Mouse (Mus musculus) midbrain, embryonic 13.5 days (tissue): ENCODE measurements around the gene Trappc6a. TPM values are rescaled to one million over a fixed set of nuclear protein-coding genes. Genes with fewer than 3 reads are reported as not detected.
A peak's percentile ranks its signal among the peaks of the same experiment; 100 is the strongest.

Experiments
- ATAC-seq: fragments of 200-750 bp; cut with Nextera tagmentation; 2 replicates; pipeline ENCODE4 v1.8.0; 2017; ENCODE audit warnings: mild to moderate bottlenecking, moderate TSS enrichment, moderate library complexity
- H3K27ac ChIP-seq: fragments of 300-500 bp; sonication (generic); 2 replicates; pipeline ENCODE4 v1.5.1; 2015; ENCODE audit warnings: inconsistent platforms, mild to moderate bottlenecking, moderate library complexity
- H3K27me3 ChIP-seq: fragments of 300-500 bp; sonication (generic); 2 replicates; pipeline ENCODE4 v1.6.1; 2015; ENCODE audit warnings: mild to moderate bottlenecking, inconsistent platforms
- H3K36me3 ChIP-seq: fragments of 300-500 bp; sonication (generic); 2 replicates; pipeline ENCODE4 v1.6.1; 2015; ENCODE audit warnings: mild to moderate bottlenecking, inconsistent platforms
- H3K4me1 ChIP-seq: fragments of 300-500 bp; sonication (generic); replicated peaks from 2 replicates; pipeline ENCODE4 v1.6.1; 2015; ENCODE audit warnings: inconsistent platforms
- H3K4me2 ChIP-seq: fragments of 300-500 bp; sonication (generic); replicated peaks from 2 replicates; pipeline ENCODE4 v1.6.1; 2015; ENCODE audit warnings: moderate library complexity, mild to moderate bottlenecking, inconsistent platforms
- H3K4me3 ChIP-seq: fragments of 300-500 bp; sonication (generic); replicated peaks from 2 replicates; pipeline ENCODE4 v1.5.1; 2015; ENCODE audit warnings: mild to moderate bottlenecking, inconsistent platforms
- H3K9ac ChIP-seq: fragments of 300-500 bp; sonication (generic); replicated peaks from 2 replicates; pipeline ENCODE4 v1.6.1; 2015; ENCODE audit warnings: mild to moderate bottlenecking, inconsistent platforms
- H3K9me3 ChIP-seq: fragments of 300-500 bp; sonication (generic); 2 replicates; pipeline ENCODE4 v1.6.1; 2016; ENCODE audit warnings: mild to moderate bottlenecking, inconsistent platforms
- WGBS: fragments of 180-500 bp; shearing (Covaris S2); methylation state at CpG from one replicate; pipeline ENCODE4 v1.1.7; 2015; 5-methylcytosine and 5-hydroxymethylcytosine counted together
- polyA plus RNA-seq: library from polyadenylated mRNA; unstranded; fragments of >200 nt; fragmentation: Nextera tagmentation; extraction: Ambion mirVana; gene quantifications from 2 replicates; pipeline ENCODE4 v1.2.1, GENCODE M21; 2015

Gene Trappc6a
- 36.6 and 43.3 TPM in 2 replicates for polyA plus RNA-seq

DNA sequence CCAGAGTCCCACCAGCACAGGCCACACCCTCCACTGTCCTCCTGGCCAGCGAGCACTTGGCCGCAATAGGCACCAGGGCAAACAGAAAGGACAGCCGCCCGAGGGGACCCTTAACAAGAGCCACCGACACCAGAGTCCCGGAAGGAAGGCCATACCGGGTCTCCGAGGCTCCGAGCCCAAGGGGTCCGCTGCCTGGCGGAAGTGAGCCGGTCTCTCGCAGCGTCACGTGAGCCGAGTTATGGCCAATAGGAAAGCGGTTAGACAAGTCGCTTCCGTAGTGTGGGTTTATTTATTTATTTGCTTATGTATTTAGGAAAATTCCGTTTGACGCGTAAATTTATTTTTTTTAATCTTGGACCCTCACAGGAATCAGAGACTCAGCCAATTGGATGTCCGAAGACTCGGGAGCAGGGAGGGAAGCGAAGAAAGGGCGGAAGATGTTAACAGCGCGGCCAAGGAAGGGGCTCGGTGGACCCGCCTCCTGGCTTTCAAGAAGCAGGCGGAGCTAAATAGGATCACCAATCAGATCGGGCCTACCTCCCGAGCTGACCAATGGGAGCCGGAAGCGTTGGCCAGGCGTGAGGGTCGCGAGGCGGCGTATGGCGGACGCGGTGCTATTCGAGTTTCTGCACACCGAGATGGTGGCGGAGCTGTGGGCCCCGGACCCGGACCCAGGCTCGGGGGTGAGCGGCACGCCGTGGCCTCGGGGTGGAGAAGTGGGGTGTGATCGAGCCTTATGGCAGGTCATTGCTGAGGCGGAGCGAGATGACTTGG, at the start of gene Trappc6a, which contains the start of gene Bloc1s3:
Gene Trappc6a, plus strand, starts transcription at position 246 of the 774 bp plus-strand sequence.
Gene Bloc1s3, minus strand, starts transcription at position 218 of the 774 bp plus-strand sequence.
- Histone ChIP-seq H3K9me3 (no peaks in the 10 kb centered on the region), H3K9ac (peak within 1 kb of the TSS; percentile 88), H3K4me3 (peak within 1 kb of the TSS; percentile 70), H3K27ac (peak within 1 kb of the TSS; percentile 84), H3K27me3 (no peaks in the 10 kb centered on the region), H3K36me3 (no peaks in the 10 kb centered on the region), H3K4me1 (peaks cover 28% of the 10 kb centered on the region), H3K4me2 (peak within 1 kb of the TSS; percentile 77)
- WGBS, result under 1% methylated on average over 56 of the region's 56 CpGs
- peak; percentile 95 for ATAC-seq

DNA sequence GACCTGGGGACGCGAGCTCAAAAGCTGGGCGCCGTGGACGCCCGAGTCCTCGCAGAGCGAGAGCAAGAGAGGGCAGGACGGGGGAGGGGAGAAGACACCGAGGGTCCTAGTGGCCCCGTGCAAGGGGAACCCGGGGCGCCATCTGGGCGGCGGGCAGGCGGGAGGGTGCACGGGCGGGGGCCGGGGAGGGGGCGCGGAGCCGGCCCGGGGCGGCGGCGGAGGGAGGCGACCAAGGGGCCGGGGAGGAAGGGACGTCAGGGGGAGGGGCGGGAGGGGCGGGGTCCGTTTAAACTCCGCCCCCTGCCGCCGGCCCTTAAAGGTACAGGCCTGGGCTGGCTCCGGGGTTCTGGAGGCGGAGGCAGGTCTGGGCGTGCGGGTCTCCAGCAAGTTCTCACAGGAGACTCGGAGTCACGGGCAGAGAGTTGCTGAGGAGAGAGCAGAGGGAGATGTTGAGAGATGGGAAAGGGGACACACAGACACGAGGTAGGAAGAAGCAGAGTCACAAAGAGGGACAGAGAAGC, 49.5 kb upstream of the Trappc6a start, which contains the start of gene Mark4:
Gene Mark4, minus strand, starts transcription at position 231 of the 521 bp plus-strand sequence.
- Histone ChIP-seq H3K4me1 (peaks cover 32% of the 10 kb centered on the region), H3K4me2 (peak within 1 kb of the TSS; percentile 98), H3K27ac (peak within 1 kb of the TSS; percentile 83), H3K4me3 (peak within 1 kb of the TSS; percentile 92), H3K9ac (peak within 1 kb of the TSS; percentile 95), H3K9me3 (no peaks in the 10 kb centered on the region), H3K27me3 (0 out of 2 replicates have a peak, but pooled peaks cover 8% of the 10 kb centered on the region), H3K36me3 (peaks cover 13% of the 10 kb centered on the region)
- peak; percentile 84 for ATAC-seq
- under 1% methylated on average over 32 of the region's 42 CpGs for WGBS

DNA sequence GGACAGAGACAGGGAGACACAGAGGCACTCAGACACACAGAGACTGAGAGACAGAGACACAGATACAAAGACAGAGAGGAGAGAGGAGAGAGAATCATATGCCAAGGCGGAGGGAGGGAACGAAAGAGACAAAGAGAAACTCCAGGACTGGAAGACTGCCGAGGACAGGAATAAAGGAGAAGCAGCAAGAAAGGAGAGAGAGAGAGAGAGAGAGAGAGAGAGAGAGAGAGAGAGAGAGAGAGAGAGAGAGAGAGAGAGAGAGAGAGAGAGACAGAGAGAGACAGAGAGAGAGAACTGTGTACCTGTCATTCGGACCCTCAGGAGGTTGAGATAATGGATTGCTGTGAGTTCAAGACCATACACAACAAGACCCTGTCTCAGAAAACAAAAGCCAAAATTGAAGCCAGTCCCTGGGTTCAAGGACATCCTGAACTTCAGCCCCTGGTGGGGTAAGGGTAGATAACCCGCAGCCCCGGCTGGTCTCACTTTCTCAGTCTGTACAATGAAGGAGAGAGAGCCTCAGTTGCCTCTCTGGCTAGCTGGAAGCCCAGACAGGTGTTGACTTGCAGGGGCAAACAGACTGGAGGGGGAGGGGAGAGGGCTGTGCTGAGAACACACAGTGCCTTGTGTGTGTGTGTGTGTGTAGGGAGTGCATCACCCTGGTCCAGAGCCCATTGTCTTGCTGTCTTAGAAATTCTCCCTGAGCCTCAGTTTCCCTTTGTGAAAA, 48.9 kb upstream of the Trappc6a start:
- Histone ChIP-seq H3K9me3 (no peaks in the 10 kb centered on the region), H3K4me2 (peak overlapping the region; percentile 98), H3K9ac (peak overlapping the region; percentile 95), H3K27ac (peak overlapping the region; percentile 83), H3K36me3 (peaks cover 10% of the 10 kb centered on the region), H3K4me1 (peaks cover 32% of the 10 kb centered on the region), H3K4me3 (peak overlapping the region; percentile 92), H3K27me3 (peaks cover 10% of the 10 kb centered on the region; the same call in 1 of the 2 replicates)
- ATAC-seq, result no peak; the same call in 1 of the 2 replicates
- 15% methylated on average over 6 of the region's 6 CpGs for WGBS

DNA sequence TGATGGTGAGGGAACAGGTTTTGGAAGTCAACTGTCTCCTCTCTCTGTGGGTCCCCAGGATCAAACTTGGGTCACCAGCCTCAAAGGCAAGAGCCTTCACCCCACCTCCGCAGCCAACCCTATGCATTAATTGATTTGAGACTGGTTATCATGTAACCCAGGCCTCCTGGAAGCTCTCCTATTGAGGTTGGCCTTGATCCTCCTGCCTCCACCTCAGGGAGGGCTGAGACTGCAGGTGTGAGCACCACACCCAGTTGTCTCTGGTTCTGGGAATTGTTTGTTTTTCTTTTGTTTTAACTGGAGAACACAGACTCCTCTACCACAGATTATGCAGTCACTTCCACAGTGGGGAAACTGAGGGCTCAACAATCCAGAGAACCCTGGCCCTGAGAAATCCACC, 47.7 kb upstream of the Trappc6a start:
- H3K4me3 ChIP-seq, result no peak overlapping the region
- WGBS, result 56% methylated on average over 1 of the region's 1 CpGs
- no peak for ATAC-seq

DNA sequence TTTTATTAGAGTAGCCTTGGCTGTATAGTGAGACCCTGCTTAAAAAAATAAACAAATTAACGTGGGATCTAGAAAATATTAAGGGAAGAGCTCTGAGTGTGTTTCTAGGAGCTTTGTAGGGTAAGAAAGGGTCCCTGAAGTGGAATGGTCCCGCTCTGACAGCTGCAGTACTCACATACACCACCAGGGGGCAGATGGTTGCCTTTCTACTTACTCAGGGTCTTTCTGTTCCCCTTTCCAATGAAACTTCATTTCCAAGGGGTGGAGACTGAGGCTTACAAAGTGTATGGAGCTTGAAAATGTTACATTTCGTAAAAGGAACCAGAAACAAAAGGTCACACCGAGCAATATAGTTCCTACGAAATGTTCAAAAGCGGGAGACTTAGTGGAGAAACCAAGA, 46.7 kb upstream of the Trappc6a start:
- WGBS, result 10% methylated on average over 6 of the region's 6 CpGs
- Histone ChIP-seq H3K4me3 (no peak overlapping the region), H3K36me3 (no peaks in the 10 kb centered on the region), H3K9ac (no peak overlapping the region), H3K27ac (no peak overlapping the region), H3K4me2 (no peak overlapping the region), H3K27me3 (peaks cover 30% of the 10 kb centered on the region), H3K9me3 (no peaks in the 10 kb centered on the region), H3K4me1 (peaks cover 29% of the 10 kb centered on the region)
- ATAC-seq, result no peak

More for the DNA sequence above, 47.7 kb upstream of the Trappc6a start:
- Histone ChIP-seq H3K9me3 (no peaks in the 10 kb centered on the region), H3K27ac (no peak overlapping the region), H3K9ac (no peak overlapping the region), H3K4me1 (peaks cover 37% of the 10 kb centered on the region), H3K36me3 (peaks cover 6% of the 10 kb centered on the region), H3K27me3 (peaks cover 22% of the 10 kb centered on the region), H3K4me2 (no peak overlapping the region)

DNA sequence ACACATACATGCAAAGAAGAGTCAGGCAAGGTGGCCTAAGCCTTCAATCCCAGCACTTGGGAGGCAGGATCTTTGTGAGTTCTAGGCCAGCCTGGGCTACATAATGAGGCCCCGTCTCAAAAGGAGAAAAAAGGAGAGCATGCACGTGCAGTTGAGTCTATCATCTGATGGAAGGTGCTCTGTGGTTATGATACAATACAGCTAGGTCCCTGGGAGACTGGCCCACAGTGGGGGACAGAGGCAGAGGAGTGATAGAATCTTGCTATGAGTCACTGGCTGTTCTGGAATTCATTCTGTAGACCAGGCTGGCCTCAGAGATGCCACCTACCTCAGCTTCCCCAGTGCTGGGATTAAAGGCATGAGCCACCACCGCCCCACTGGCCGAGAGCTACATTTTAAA, 45.8 kb upstream of the Trappc6a start:
- Histone ChIP-seq H3K27me3 (peaks cover 39% of the 10 kb centered on the region), H3K4me2 (no peak overlapping the region), H3K36me3 (no peaks in the 10 kb centered on the region), H3K9me3 (no peaks in the 10 kb centered on the region), H3K4me1 (peaks cover 19% of the 10 kb centered on the region), H3K27ac (no peak overlapping the region), H3K9ac (no peak overlapping the region), H3K4me3 (no peak overlapping the region)
- WGBS, result 56% methylated on average over 4 of the region's 4 CpGs
- no peak for ATAC-seq

DNA sequence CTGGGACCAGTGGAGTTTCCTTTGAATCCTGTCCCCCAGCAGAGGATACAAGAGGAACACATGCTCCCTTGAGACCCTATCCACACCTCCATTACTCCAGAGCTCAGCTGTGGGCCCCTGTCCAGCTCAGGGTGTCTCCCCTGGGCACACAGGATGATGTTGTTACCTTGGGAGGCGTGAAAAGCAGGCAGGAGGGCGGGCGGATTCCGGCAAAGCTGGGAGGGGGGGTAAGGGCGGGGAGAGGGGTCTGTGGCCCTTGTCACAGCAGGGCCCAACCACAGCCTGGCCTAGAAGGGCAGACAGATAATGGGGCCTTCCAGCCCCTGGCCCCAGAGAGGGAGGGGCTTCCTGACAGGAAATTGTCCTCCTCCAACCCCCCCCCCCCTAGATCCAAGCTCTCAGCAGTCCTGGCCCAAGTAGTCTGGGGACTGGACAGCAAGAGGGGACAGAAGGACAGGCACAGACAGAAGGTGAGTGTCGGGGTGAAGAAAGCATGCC, 45.3 kb upstream of the Trappc6a start, which contains the start of gene Exoc3l2:
Gene Exoc3l2, plus strand, starts transcription at position 448 of the 498 bp plus-strand sequence.
- WGBS, result 21% methylated on average over 6 of the region's 6 CpGs
- Histone ChIP-seq H3K9me3 (no peaks in the 10 kb centered on the region), H3K9ac (no peak within 1 kb of the TSS)

DNA sequence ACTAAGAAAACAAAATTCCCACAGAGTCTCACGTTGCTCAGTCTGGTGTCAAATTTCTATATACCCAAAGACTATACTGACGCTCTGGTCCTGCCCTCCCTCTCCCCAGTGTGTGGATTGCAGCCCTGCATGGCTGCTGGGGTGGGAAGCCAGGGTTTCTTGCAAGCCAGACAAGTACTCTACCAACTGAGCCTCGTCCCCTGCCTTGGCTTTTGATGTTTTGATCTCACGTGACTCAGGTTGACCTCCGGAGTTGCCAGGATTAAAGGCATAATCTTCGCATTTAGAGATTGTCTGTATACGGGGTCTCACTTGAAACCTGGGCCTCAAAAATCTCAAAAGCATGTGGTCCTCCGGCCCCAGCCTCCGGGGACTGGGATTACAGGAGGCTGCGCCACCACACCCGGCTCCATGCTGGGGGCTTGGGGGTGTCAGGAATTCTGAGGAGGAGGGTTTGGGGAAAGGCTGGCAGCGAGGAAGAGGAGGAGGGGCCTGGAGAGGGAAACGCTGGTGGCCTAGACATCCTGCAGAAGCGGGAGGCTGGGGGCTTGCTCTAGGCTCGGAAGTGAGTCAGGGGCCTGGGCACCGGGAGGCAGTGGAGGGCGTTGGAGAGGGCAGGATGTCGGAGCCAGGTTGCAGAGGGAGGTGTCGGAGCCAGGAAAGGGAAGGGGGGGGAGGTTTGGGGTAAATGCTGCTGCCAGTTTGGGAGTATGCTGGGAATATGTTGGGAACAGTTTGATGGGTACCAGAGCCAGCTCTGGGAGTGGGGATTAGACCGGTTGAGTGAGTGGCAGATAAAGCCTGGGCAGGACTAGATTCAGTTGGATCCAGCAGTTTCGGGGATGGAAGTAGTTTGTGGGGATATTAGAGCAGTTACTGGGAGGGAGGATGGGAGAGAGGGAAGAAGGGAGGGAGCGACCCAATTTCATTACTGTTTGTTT, 43.6 kb upstream of the Trappc6a start:
- Histone ChIP-seq H3K27ac (no peak overlapping the region), H3K4me1 (peaks cover 11% of the 10 kb centered on the region), H3K36me3 (no peaks in the 10 kb centered on the region), H3K27me3 (peaks cover 58% of the 10 kb centered on the region), H3K9ac (peak overlapping the region; percentile 20), H3K9me3 (no peaks in the 10 kb centered on the region), H3K4me3 (no peak overlapping the region), H3K4me2 (peak overlapping the region; percentile 14)
- 3% methylated on average over 22 of the region's 22 CpGs for WGBS
- ATAC-seq, result no peak

More for the DNA sequence above, 45.3 kb upstream of the Trappc6a start, which contains the start of gene Exoc3l2:
- Histone ChIP-seq H3K27me3 (peaks cover 42% of the 10 kb centered on the region), H3K27ac (no peak within 1 kb of the TSS), H3K4me3 (no peak within 1 kb of the TSS), H3K36me3 (no peaks in the 10 kb centered on the region), H3K4me2 (no peak within 1 kb of the TSS), H3K4me1 (peaks cover 15% of the 10 kb centered on the region)
- no peak for ATAC-seq

DNA sequence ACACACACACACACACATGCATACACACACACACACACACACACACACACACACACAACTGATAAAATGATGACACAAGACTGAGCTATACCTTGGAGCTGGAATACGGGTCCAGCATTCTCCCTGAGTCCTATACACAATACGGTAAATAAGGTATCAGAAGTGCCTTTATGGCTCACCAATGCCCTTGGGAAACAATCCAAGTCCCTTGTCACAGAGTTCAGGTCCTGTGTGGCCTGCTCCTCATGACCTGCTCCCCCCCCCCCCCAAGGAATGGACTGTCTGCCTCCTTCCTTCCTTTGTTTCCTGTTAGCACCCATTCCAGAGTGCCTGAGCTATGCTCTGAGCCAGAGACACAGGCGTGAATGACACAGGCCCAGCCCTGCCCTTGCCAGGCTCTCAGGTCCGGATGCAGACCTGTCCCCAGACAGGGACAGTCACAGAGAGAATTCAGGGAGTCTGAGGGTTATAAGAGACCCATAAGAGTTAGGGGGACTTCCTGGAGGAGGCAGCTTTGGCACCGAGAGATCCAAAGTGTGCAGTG, 41.5 kb upstream of the Trappc6a start:
- Histone ChIP-seq H3K9ac (no peak overlapping the region), H3K36me3 (no peaks in the 10 kb centered on the region), H3K4me3 (no peak overlapping the region), H3K27me3 (peaks cover 78% of the 10 kb centered on the region), H3K9me3 (no peaks in the 10 kb centered on the region), H3K27ac (no peak overlapping the region), H3K4me2 (no peak overlapping the region), H3K4me1 (peaks cover 9% of the 10 kb centered on the region)
- WGBS, result 65% methylated on average over 5 of the region's 5 CpGs
- no peak for ATAC-seq

DNA sequence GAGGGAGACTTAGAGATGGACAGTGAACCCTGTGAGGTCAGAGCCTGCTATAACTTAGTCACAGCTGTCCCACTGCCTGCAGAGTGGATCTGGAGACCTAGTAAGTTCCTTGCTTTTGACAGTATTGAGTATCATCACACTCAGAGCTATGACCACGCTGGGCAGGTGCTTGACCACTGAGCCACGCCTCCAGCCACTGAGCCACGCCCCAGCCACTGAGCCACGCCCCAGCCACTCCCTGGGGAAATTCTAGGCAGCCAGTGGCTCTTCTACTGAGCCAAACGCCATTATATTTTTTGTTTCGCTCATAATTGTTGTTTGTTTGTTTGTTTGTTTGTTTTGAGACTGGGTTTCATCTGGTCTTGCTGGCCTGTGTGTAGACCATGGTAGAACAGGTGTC, 40.6 kb upstream of the Trappc6a start:
- no peak overlapping the region for H3K27ac ChIP-seq
- H3K4me3 ChIP-seq, result no peak overlapping the region
- H3K9me3 ChIP-seq, result no peaks in the 10 kb centered on the region
- ATAC-seq, result no peak
- 42% methylated on average over 6 of the region's 6 CpGs for WGBS
- no peak overlapping the region for H3K4me2 ChIP-seq
- H3K9ac ChIP-seq, result no peak overlapping the region
- no peaks in the 10 kb centered on the region for H3K36me3 ChIP-seq
- H3K4me1 ChIP-seq, result peaks cover 9% of the 10 kb centered on the region
- H3K27me3 ChIP-seq, result peaks cover 87% of the 10 kb centered on the region

DNA sequence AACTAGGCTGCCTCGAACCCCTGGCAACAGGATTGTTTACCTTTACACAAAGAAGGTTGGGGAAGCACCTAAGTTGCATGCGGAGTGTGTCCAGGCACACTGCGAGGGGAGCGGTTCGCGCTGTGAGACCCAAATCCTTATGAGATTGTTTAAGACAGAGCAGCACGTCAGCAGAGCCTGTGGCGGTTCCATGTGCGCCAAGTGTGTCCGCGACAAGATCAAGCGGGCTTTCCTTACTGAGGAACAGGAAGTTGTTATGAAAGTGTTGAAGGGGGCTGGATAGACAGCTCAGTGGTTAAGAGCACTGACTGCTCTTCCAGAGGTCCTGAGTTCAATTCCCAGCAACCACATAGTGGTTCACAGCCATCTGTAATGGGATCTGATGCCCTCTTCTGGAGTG, 39.9 kb upstream of the Trappc6a start:
- Histone ChIP-seq H3K9ac (no peak overlapping the region), H3K4me1 (peaks cover 5% of the 10 kb centered on the region), H3K4me3 (no peak overlapping the region), H3K4me2 (no peak overlapping the region), H3K36me3 (no peaks in the 10 kb centered on the region), H3K9me3 (no peaks in the 10 kb centered on the region), H3K27me3 (peaks cover 88% of the 10 kb centered on the region), H3K27ac (no peak overlapping the region)
- 66% methylated on average over 12 of the region's 12 CpGs for WGBS
- no peak for ATAC-seq
